Mouse (Mus musculus) urinary bladder, adult 18-20 months (tissue): Measurements from ENCODE around the gene Mtnr1b.

Experiments used
- DNase-seq, 2 experiments: peaks; one replicate each; pipeline ENCODE4 v3.0.0; 2022; ENCODE audit warnings: low spot score in 2 of 2, mixed read lengths in 2 of 2

Gene Mtnr1b

GRCm38 (mm10) chr9:15802413-15803027 is 71.8 kb downstream of the Mtnr1b start:
- DNase-seq, result no peak

GRCm38 (mm10) chr9:15800402-15800801 is 74.0 kb downstream of the Mtnr1b start:
- no peak for DNase-seq

GRCm38 (mm10) chr9:15794408-15794807 is 79.9 kb downstream of the Mtnr1b start:
- DNase-seq, result no peak

GRCm38 (mm10) chr9:15792076-15792475 is 82.3 kb downstream of the Mtnr1b start:
- no peak for DNase-seq

GRCm38 (mm10) chr9:15786610-15787009 is 87.7 kb downstream of the Mtnr1b start:
- no peak for DNase-seq

GRCm38 (mm10) chr9:15786192-15786591 is 88.2 kb downstream of the Mtnr1b start:
- no peak for DNase-seq

- no peak for DNase-seq
These were observed 92.4 kb downstream of the Mtnr1b start for GRCm38 (mm10) chr9:15781936-15782335.

GRCm38 (mm10) chr9:15774911-15775310 is 99.4 kb downstream of the Mtnr1b start:
- no peak for DNase-seq
